Mouse (Mus musculus): ENCODE data around the gene Mrtfa. TPM values are rescaled to one million over a fixed set of nuclear protein-coding genes. Genes with fewer than 3 reads are reported as not detected.
A peak's percentile ranks its signal among the peaks of the same experiment; 100 is the strongest.

The Mrtfa gene
- polyA plus RNA-seq, 1 experiment from 2014 or later = 3.9 TPM

DNA sequence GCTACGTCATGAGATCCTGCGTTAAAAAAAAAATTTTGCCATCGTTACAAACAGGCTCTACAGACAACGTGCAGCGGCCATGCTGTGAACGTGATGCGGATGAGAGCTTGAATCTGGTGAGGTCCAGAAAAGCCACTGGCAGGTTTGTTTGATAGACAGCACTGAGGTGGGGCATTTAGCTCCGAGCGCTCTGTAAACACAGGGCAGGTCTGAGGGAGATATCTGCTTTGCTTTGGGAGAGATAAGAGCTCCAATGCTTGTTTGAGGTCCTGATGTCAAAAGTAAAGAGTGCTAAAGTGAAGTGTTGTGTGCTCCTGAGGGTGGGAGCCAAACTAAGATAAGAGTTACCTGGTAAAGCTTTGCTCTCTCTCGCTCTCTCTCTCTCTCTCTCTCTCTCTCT, 6.6 kb upstream of the Mrtfa start:
- no peaks in the 10 kb centered on the region for H3K36me3 ChIP-seq
- ATAC-seq (ENCODE audit: low read depth) (peak; percentile 77), DNase-seq (peak; percentile 15)
- H3K4me2 ChIP-seq = no peak overlapping the region
- WGBS (ENCODE audit: insufficient replicate concordance) = 46% methylated on average over 10 of the region's 10 CpGs
- peaks cover 16% of the 10 kb centered on the region for H3K4me1 ChIP-seq (replicated peaks)
- H3K27me3 ChIP-seq = no peaks in the 10 kb centered on the region
- H3K4me3 ChIP-seq (replicated peaks) = no peak overlapping the region
- H3K9ac ChIP-seq = no peak overlapping the region
- no peak overlapping the region for H3K27ac ChIP-seq
- no peaks in the 10 kb centered on the region; the same call in 1 of the 2 replicates for H3K9me3 ChIP-seq (replicated peaks)

DNA sequence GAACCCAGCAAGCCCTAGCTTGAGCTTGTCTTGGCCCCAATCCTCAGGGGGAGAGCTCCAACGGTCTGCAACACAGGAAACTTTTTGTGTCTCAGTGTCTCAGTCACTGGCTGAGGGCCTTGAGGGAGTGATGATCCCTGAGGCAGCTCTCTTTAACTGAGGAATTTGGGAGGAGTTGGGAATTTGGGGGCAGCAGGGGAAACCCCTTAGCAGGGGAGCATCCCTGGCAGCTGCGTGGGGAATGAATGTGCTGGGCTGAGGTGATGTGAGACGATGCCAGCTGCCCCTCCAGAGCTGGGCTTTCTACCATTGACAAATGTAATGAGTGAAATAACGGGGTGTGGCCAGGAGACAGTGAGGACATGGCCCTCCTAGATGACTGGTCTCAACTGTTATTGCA, 4.9 kb upstream of the Mrtfa start:
- H3K9me3 ChIP-seq (replicated peaks) = no peaks in the 10 kb centered on the region; the same call in 1 of the 2 replicates
- no peaks in the 10 kb centered on the region for H3K36me3 ChIP-seq
- H3K9ac ChIP-seq = no peak overlapping the region
- peaks cover 27% of the 10 kb centered on the region for H3K4me1 ChIP-seq (replicated peaks)
- no peak overlapping the region for H3K4me3 ChIP-seq (replicated peaks)
- no peaks in the 10 kb centered on the region for H3K27me3 ChIP-seq
- no peak overlapping the region for H3K4me2 ChIP-seq
- no peak overlapping the region for H3K27ac ChIP-seq
- WGBS (ENCODE audit: insufficient replicate concordance) = 43% methylated on average over 4 of the region's 4 CpGs
- no peak for DNase-seq
- no peak for ATAC-seq (ENCODE audit: low read depth)

GRCm38 (mm10) chr15:81194791-81195190, 4.2 kb upstream of the Mrtfa start:
- Histone ChIP-seq H3K9me3 (replicated peaks) (no peaks in the 10 kb centered on the region; the same call in 1 of the 2 replicates), H3K27me3 (no peaks in the 10 kb centered on the region), H3K36me3 (no peaks in the 10 kb centered on the region), H3K27ac (no peak overlapping the region), H3K4me2 (no peak overlapping the region), H3K4me3 (replicated peaks) (no peak overlapping the region), H3K9ac (no peak overlapping the region), H3K4me1 (replicated peaks) (peaks cover 32% of the 10 kb centered on the region)
- DNase-seq = no peak
- WGBS (ENCODE audit: insufficient replicate concordance) = 73% methylated on average over 6 of the region's 6 CpGs
- no peak for ATAC-seq (ENCODE audit: low read depth)

DNA sequence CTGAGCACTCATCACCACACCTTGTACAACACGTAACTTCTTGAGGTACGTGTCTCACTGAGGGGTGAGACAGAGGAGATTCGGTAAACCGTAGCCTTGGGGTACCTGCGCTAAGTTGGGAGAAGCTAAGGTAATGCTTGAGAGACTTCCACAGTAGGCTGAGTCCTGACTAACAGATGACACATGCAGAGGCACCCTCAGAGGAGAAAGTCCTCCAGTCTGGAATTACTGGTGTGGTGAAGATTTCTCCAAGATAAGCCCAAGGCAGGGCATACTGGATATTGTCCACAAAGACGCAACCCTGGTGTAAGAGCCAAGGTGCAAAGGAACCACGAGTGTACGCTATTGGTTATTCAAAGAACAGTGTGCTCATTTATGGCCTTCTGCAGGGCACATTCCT, 2.3 kb upstream of the Mrtfa start:
- H3K9me3 ChIP-seq (replicated peaks) = no peaks in the 10 kb centered on the region
- no peak overlapping the region for H3K4me3 ChIP-seq (replicated peaks)
- WGBS (ENCODE audit: insufficient replicate concordance) = 86% methylated on average over 8 of the region's 8 CpGs
- no peak overlapping the region for H3K27ac ChIP-seq
- H3K9ac ChIP-seq = no peak overlapping the region
- H3K4me2 ChIP-seq = no peak overlapping the region
- DNase-seq = no peak
- H3K4me1 ChIP-seq (replicated peaks) = peaks cover 36% of the 10 kb centered on the region
- no peaks in the 10 kb centered on the region for H3K36me3 ChIP-seq
- no peak for ATAC-seq (ENCODE audit: low read depth)
- H3K27me3 ChIP-seq = no peaks in the 10 kb centered on the region

GRCm38 (mm10) chr15:81192316-81192715, 1.8 kb upstream of the Mrtfa start:
- no peaks in the 10 kb centered on the region for H3K27me3 ChIP-seq
- H3K9me3 ChIP-seq (replicated peaks) = no peaks in the 10 kb centered on the region
- 73% methylated on average over 5 of the region's 5 CpGs for WGBS (ENCODE audit: insufficient replicate concordance)
- no peaks in the 10 kb centered on the region for H3K36me3 ChIP-seq
- ATAC-seq (ENCODE audit: low read depth) (no peak), DNase-seq (no peak)
- no peak overlapping the region for H3K27ac ChIP-seq
- H3K4me2 ChIP-seq = no peak overlapping the region
- peaks cover 32% of the 10 kb centered on the region for H3K4me1 ChIP-seq (replicated peaks)
- no peak overlapping the region for H3K4me3 ChIP-seq (replicated peaks)
- no peak overlapping the region for H3K9ac ChIP-seq

DNA sequence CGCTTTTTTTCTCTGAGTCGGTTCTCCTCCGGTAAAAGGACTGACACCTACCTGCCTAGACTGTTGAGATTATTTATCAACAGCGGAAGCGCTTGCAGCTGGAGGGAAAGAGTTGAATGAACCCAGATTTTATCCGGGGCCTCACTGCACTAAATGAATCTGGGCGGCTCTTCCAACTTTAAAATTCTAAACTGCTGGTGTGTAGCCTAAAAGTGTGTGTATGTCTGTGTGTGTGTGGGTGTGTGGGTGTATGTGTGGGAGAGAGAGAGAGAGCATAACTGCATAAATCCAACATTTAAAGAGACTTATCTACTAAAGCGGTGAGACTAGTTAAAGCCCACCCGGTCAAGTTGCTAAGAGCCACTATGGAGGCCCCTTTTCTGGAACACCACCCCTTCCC, 746 bp upstream of the Mrtfa start:
- no peaks in the 10 kb centered on the region for H3K36me3 ChIP-seq
- no peaks in the 10 kb centered on the region for H3K27me3 ChIP-seq
- ATAC-seq (ENCODE audit: low read depth) (no peak), DNase-seq (no peak)
- no peaks in the 10 kb centered on the region for H3K9me3 ChIP-seq (replicated peaks)
- H3K4me3 ChIP-seq (replicated peaks) = peak overlapping the region; percentile 88
- H3K9ac ChIP-seq = peak overlapping the region; percentile 71
- peak overlapping the region; percentile 99 for H3K4me2 ChIP-seq
- H3K27ac ChIP-seq = 0 out of 2 replicates have a peak overlapping the region, but pooled peaks have one; percentile 36
- 25% methylated on average over 9 of the region's 9 CpGs for WGBS (ENCODE audit: insufficient replicate concordance)
- H3K4me1 ChIP-seq (replicated peaks) = peaks cover 27% of the 10 kb centered on the region

DNA sequence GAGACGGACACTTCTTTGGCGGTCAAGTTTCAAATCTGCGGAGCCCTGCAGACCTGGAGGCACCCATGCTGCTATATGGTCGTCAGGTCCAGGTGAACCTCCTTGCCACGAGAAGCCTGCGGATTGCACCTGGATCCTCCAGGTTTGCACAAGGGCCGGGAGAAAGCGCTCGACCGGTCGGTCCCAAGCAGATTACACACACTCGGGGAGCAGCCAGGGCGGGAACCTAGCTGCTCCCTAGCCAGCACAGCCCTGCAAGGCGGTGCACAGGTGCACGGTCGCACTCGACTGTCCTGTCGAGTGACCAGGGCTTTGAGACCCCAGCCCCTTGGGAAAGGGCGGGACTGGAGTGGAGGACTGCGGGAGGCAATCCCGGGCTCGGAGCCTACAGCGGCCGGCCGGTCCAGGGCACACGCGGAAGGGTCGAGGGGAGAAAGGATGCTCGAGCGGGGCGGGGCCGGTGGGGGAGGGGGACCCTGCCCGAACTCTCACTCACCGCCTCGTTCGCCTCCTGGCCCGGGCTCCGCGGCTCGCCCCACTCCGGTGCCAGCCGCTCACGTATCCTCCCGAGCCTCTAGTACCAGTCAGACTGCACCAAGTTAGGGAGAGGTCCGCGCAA, 437 bp downstream of the Mrtfa start:
- peak; percentile 20 for DNase-seq
- H3K9me3 ChIP-seq (replicated peaks) = no peaks in the 10 kb centered on the region
- peak overlapping the region; percentile 88 for H3K4me3 ChIP-seq (replicated peaks)
- peak overlapping the region; percentile 5; the same call in 1 of the 2 replicates for H3K27ac ChIP-seq
- whole genome bisulfite sequencing (ENCODE audit: insufficient replicate concordance) = under 1% methylated on average over 45 of the region's 46 CpGs
- H3K4me1 ChIP-seq (replicated peaks) = peaks cover 31% of the 10 kb centered on the region
- H3K27me3 ChIP-seq = no peaks in the 10 kb centered on the region
- no peaks in the 10 kb centered on the region for H3K36me3 ChIP-seq
- peak overlapping the region; percentile 87 for H3K9ac ChIP-seq
- peak overlapping the region; percentile 99 for H3K4me2 ChIP-seq
- peak; percentile 8; the same call in 1 of the 2 replicates for ATAC-seq (ENCODE audit: low read depth)

- 84% methylated on average over 2 of the region's 2 CpGs for WGBS (ENCODE audit: insufficient replicate concordance)
- ATAC-seq (ENCODE audit: low read depth) = no peak
- Histone ChIP-seq H3K27ac (no peak overlapping the region), H3K9me3 (replicated peaks) (no peaks in the 10 kb centered on the region), H3K4me3 (replicated peaks) (no peak overlapping the region), H3K36me3 (no peaks in the 10 kb centered on the region), H3K27me3 (no peaks in the 10 kb centered on the region), H3K4me2 (peak overlapping the region; percentile 99), H3K9ac (no peak overlapping the region), H3K4me1 (replicated peaks) (peaks cover 35% of the 10 kb centered on the region)
- no peak for DNase-seq
These were observed 1.5 kb downstream of the Mrtfa start for GRCm38 (mm10) chr15:81189061-81189460.

DNA sequence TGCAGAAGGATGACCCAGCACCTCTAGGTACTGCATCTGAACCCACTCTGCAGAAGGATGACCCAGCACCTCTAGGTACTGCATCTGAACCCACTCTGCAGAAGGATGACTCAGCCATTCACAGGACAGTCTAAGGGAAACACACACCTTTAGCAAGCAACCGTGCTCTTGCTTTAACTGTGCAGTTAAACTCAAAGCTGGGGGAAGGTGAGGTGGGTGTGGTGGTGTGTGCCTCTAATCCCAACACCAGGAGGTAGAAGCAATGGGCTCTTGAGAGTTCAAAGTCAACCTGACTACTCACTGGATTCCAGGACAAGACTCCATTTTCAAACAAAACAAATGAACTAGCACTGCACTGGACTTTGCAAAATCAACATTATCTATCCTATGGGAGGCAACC, 5.6 kb downstream of the Mrtfa start:
- no peak overlapping the region for H3K4me2 ChIP-seq
- no peaks in the 10 kb centered on the region for H3K9me3 ChIP-seq (replicated peaks)
- ATAC-seq (ENCODE audit: low read depth) (no peak), DNase-seq (no peak)
- no peak overlapping the region for H3K9ac ChIP-seq
- peaks cover 31% of the 10 kb centered on the region for H3K4me1 ChIP-seq (replicated peaks)
- H3K27ac ChIP-seq = no peak overlapping the region
- H3K4me3 ChIP-seq (replicated peaks) = no peak overlapping the region
- WGBS (ENCODE audit: insufficient replicate concordance) = 57% methylated on average over 1 of the region's 1 CpGs
- no peaks in the 10 kb centered on the region for H3K27me3 ChIP-seq
- no peaks in the 10 kb centered on the region for H3K36me3 ChIP-seq

GRCm38 (mm10) chr15:81181233-81181632, 9.3 kb downstream of the Mrtfa start:
- Histone ChIP-seq H3K9ac (no peak overlapping the region), H3K4me3 (replicated peaks) (no peak overlapping the region), H3K27me3 (no peaks in the 10 kb centered on the region), H3K4me1 (replicated peaks) (peaks cover 21% of the 10 kb centered on the region), H3K4me2 (no peak overlapping the region), H3K27ac (no peak overlapping the region), H3K9me3 (replicated peaks) (no peaks in the 10 kb centered on the region), H3K36me3 (no peaks in the 10 kb centered on the region)
- DNase-seq = no peak
- ATAC-seq (ENCODE audit: low read depth) = peak; percentile 65
- WGBS (ENCODE audit: insufficient replicate concordance) = 55% methylated on average over 2 of the region's 2 CpGs

- 78% methylated on average over 2 of the region's 2 CpGs for WGBS (ENCODE audit: insufficient replicate concordance)
These were observed 11.0 kb downstream of the Mrtfa start for GRCm38 (mm10) chr15:81179523-81179922.

DNA sequence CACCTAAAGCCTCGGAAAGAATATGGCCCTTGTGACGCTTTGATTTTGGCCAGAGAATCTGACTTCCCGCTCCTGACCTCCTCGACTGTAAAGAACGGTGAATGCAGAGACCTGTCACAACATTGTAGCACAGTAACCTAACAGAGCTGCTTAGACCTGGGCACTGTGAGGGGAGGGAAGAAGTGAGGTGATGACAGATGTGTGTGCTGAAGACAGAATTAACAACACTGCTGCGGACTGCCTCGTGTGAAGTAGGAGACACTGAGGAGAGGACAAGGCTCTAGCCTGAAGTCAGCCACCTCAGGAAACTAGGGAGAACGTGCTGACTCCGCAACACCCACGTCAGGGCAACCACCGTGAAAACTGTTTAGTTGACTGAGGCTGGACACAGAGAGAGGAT, 11.9 kb downstream of the Mrtfa start:
- no peak overlapping the region for H3K27ac ChIP-seq
- no peak for ATAC-seq (ENCODE audit: low read depth)
- no peaks in the 10 kb centered on the region for H3K27me3 ChIP-seq
- no peak for DNase-seq
- H3K36me3 ChIP-seq = no peaks in the 10 kb centered on the region
- no peak overlapping the region for H3K4me2 ChIP-seq
- H3K9me3 ChIP-seq (replicated peaks) = no peaks in the 10 kb centered on the region
- H3K9ac ChIP-seq = no peak overlapping the region
- 65% methylated on average over 11 of the region's 11 CpGs for WGBS (ENCODE audit: insufficient replicate concordance)
- peaks cover 13% of the 10 kb centered on the region for H3K4me1 ChIP-seq (replicated peaks)
- no peak overlapping the region for H3K4me3 ChIP-seq (replicated peaks)

More at GRCm38 (mm10) chr15:81179523-81179922, 11.0 kb downstream of the Mrtfa start:
- Histone ChIP-seq H3K36me3 (no peaks in the 10 kb centered on the region), H3K27ac (no peak overlapping the region), H3K9ac (no peak overlapping the region), H3K4me2 (no peak overlapping the region), H3K4me1 (replicated peaks) (peaks cover 13% of the 10 kb centered on the region), H3K27me3 (no peaks in the 10 kb centered on the region), H3K4me3 (replicated peaks) (no peak overlapping the region), H3K9me3 (replicated peaks) (no peaks in the 10 kb centered on the region)
- ATAC-seq (ENCODE audit: low read depth) (no peak), DNase-seq (no peak)
